Comparison of ENCODE assay signal across 8 mouse cellular contexts in genomic region chr9:22475424-22475868, GRCm38 (mm10). TPM values are rescaled to one million over a fixed set of nuclear protein-coding genes. Genes with fewer than 3 reads are reported as not detected.
DNase-seq lines count a peak whose midpoint lies in the region; ATAC-seq and TF ChIP-seq lines count a peak whose summit lies in the region.

Gene Bbs9, plus strand, starts transcription at chr9:22475715.

- under 1% methylated on average over 25 of the region's 25 CpGs for WGBS in heart, embryonic 11.5 days (ENCODE audit: insufficient replicate concordance)
- under 1% methylated on average over 24 of the region's 25 CpGs for WGBS in kidney, embryonic 16.5 days
- WGBS in liver, adult 2 months: under 1% methylated on average over 25 of the region's 25 CpGs

- TF ChIP-seq POLR2A in brain, embryonic 14.5 days (IDR thresholded peaks at IDR 0.05; ENCODE audit: borderline replicate concordance, extremely low read depth, insufficient read depth, insufficient read length, poor library complexity, severe bottlenecking): peak; percentile 39; the same call in 1 of the 2 replicates
- no peak for TF ChIP-seq POLR2A in liver, adult 2 months (IDR thresholded peaks at IDR 0.05; ENCODE audit: extremely low read depth, insufficient read depth, low read length)
- TF ChIP-seq POLR2A in myocyte (IDR thresholded peaks at IDR 0.05; ENCODE audit: insufficient read length, low read depth): peak; percentile 52

- H3K36me3 ChIP-seq in C2C12 (ENCODE audit: control insufficient read depth, insufficient read depth) (no peaks in the 10 kb centered on the region), myocyte (ENCODE audit: control insufficient read depth, insufficient read depth) (no peaks in the 10 kb centered on the region)
- H3K36me3 ChIP-seq in erythroblast, embryonic 14.5 days (ENCODE audit: control insufficient read depth): no peaks in the 10 kb centered on the region
- no peaks in the 10 kb centered on the region for H3K36me3 ChIP-seq in heart, embryonic 11.5 days (ENCODE audit: control insufficient read depth, insufficient read depth, low read length)
- H3K36me3 ChIP-seq in kidney, embryonic 16.5 days (ENCODE audit: insufficient read depth, low read length): no peaks in the 10 kb centered on the region
- no peaks in the 10 kb centered on the region for H3K36me3 ChIP-seq in liver, adult 2 months (ENCODE audit: control insufficient read depth, insufficient read depth, low read length)
- no peaks in the 10 kb centered on the region for H3K36me3 ChIP-seq in splenic B cell, adult 2 months (ENCODE audit: control insufficient read depth, insufficient read depth, low read length, poor library complexity, severe bottlenecking)

- H3ac ChIP-seq in C2C12 (ENCODE audit: control insufficient read depth, insufficient read length, low read depth): peak within 1 kb of the TSS; percentile 69
- H3ac ChIP-seq in myocyte (ENCODE audit: control insufficient read depth, insufficient read length): peak within 1 kb of the TSS; percentile 1

- ATAC-seq in heart, embryonic 11.5 days (replicated peaks; ENCODE audit: insufficient number of reproducible peaks, low FRiP score, low TSS enrichment): peak; percentile 99
- peak; percentile 100 for ATAC-seq in kidney, embryonic 16.5 days (ENCODE audit: low FRiP score, low TSS enrichment)

- peaks cover 26% of the 10 kb centered on the region for H3K4me1 ChIP-seq in erythroblast, embryonic 14.5 days (ENCODE audit: control insufficient read depth)
- H3K4me1 ChIP-seq in heart, embryonic 11.5 days (ENCODE audit: control insufficient read depth, insufficient read depth, low read length): no peaks in the 10 kb centered on the region
- no peaks in the 10 kb centered on the region for H3K4me1 ChIP-seq in kidney, embryonic 16.5 days (ENCODE audit: insufficient read depth, low read length)
- no peaks in the 10 kb centered on the region; the same call in 1 of the 2 replicates for H3K4me1 ChIP-seq in liver, adult 2 months (ENCODE audit: control insufficient read depth, insufficient read depth, low read length)

- H3K4me3 ChIP-seq in C2C12 (ENCODE audit: insufficient read depth, poor library complexity, severe bottlenecking): peak within 1 kb of the TSS; percentile 44
- peak within 1 kb of the TSS; percentile 64 for H3K4me3 ChIP-seq in erythroblast, embryonic 14.5 days (replicated peaks)
- peak within 1 kb of the TSS; percentile 64 for H3K4me3 ChIP-seq in heart, embryonic 11.5 days (ENCODE audit: low read depth, low read length)
- H3K4me3 ChIP-seq in kidney, embryonic 16.5 days (ENCODE audit: low read length): peak within 1 kb of the TSS; percentile 84
- peak within 1 kb of the TSS; percentile 47 for H3K4me3 ChIP-seq in liver, adult 2 months (ENCODE audit: insufficient read depth, low read depth, low read length)
- peak within 1 kb of the TSS; percentile 39 for H3K4me3 ChIP-seq in myocyte

- H3K27ac ChIP-seq in heart, embryonic 11.5 days (ENCODE audit: low read depth, low read length): 0 out of 2 replicates have a peak within 1 kb of the TSS, but pooled peaks have one; percentile 29
- peak within 1 kb of the TSS; percentile 73 for H3K27ac ChIP-seq in kidney, embryonic 16.5 days (ENCODE audit: low read length)
- H3K27ac ChIP-seq in liver, adult 2 months (replicated peaks; ENCODE audit: insufficient read depth, low read depth, low read length): peak within 1 kb of the TSS; percentile 16; the same call in 1 of the 2 replicates

- no peak for TF ChIP-seq CTCF in C2C12 (IDR thresholded peaks at IDR 0.05; ENCODE audit: control insufficient read depth, insufficient read depth, insufficient read length)
- no peak for TF ChIP-seq CTCF in brain, embryonic 14.5 days (IDR thresholded peaks at IDR 0.05; ENCODE audit: borderline replicate concordance, extremely low read depth, insufficient read depth, insufficient read length)
- TF ChIP-seq CTCF in liver, adult 2 months (IDR thresholded peaks at IDR 0.05; ENCODE audit: low read depth, low read length): no peak

- H3K27me3 ChIP-seq in C2C12 (ENCODE audit: control insufficient read depth, insufficient read depth, insufficient read length): no peaks in the 10 kb centered on the region
- no peaks in the 10 kb centered on the region for H3K27me3 ChIP-seq in erythroblast, embryonic 14.5 days (ENCODE audit: control insufficient read depth)
- no peaks in the 10 kb centered on the region for H3K27me3 ChIP-seq in heart, embryonic 11.5 days (ENCODE audit: control insufficient read depth, insufficient read depth, low read length)
- H3K27me3 ChIP-seq in kidney, embryonic 16.5 days (ENCODE audit: insufficient read depth, low read length): no peaks in the 10 kb centered on the region
- H3K27me3 ChIP-seq in liver, adult 2 months (ENCODE audit: control insufficient read depth, insufficient read depth, low read length): no peaks in the 10 kb centered on the region
- H3K27me3 ChIP-seq in myocyte (ENCODE audit: control insufficient read depth, insufficient read depth, insufficient read length): no peaks in the 10 kb centered on the region
- no peaks in the 10 kb centered on the region for H3K27me3 ChIP-seq in splenic B cell, adult 2 months (ENCODE audit: control insufficient read depth, insufficient read depth, low read length, poor library complexity, severe bottlenecking)

- DNase-seq in brain, embryonic 14.5 days (ENCODE audit: low read depth): peak; percentile 99
- peak; percentile 92 for DNase-seq in liver, adult 2 months (ENCODE audit: extremely low read depth, low read depth, low spot score)
- peak; percentile 95 for DNase-seq in splenic B cell, adult 2 months (ENCODE audit: low read depth, low spot score)

- no peaks in the 10 kb centered on the region for H3K79me3 ChIP-seq in C2C12 (ENCODE audit: low read depth)

- peak within 1 kb of the TSS; percentile 94 for H3K4me2 ChIP-seq in heart, embryonic 11.5 days
- H3K4me2 ChIP-seq in kidney, embryonic 16.5 days (replicated peaks; ENCODE audit: low read depth, low read length): peak within 1 kb of the TSS; percentile 95
- peak within 1 kb of the TSS; percentile 97 for H3K4me2 ChIP-seq in myocyte (ENCODE audit: low read depth)

- no peaks in the 10 kb centered on the region for H3K79me2 ChIP-seq in C2C12 (ENCODE audit: control insufficient read depth, insufficient read depth)
- H3K79me2 ChIP-seq in liver, adult 2 months (ENCODE audit: control insufficient read depth, insufficient read depth, low read length): no peaks in the 10 kb centered on the region
- no peaks in the 10 kb centered on the region for H3K79me2 ChIP-seq in myocyte (ENCODE audit: control insufficient read depth, insufficient read depth)

- peak within 1 kb of the TSS; percentile 73 for H3K9ac ChIP-seq in heart, embryonic 11.5 days (ENCODE audit: low read depth, low read length)
- peak within 1 kb of the TSS; percentile 74 for H3K9ac ChIP-seq in kidney, embryonic 16.5 days (replicated peaks; ENCODE audit: low read length)
- peak within 1 kb of the TSS; percentile 50 for H3K9ac ChIP-seq in liver, adult 2 months (ENCODE audit: low read depth, low read length)

- no peaks in the 10 kb centered on the region for H3K9me3 ChIP-seq in erythroblast, embryonic 14.5 days (ENCODE audit: control insufficient read depth, low read length)
- no peaks in the 10 kb centered on the region for H3K9me3 ChIP-seq in heart, embryonic 11.5 days (replicated peaks; ENCODE audit: control insufficient read depth, low read length)
- no peaks in the 10 kb centered on the region for H3K9me3 ChIP-seq in kidney, embryonic 16.5 days (ENCODE audit: low read length)

TF ChIP-seq in C2C12, 6 proteins besides CTCF, POLR2A, EP300 and RAD21:
- TF ChIP-seq FOSL1 (IDR thresholded peaks at IDR 0.05; ENCODE audit: insufficient read depth, low read length, poor library complexity, severe bottlenecking) (no peak), USF1 (IDR thresholded peaks at IDR 0.05; ENCODE audit: low read depth) (no peak), MAX (IDR thresholded peaks at IDR 0.05) (no peak), MYOD1 (IDR thresholded peaks at IDR 0.05; ENCODE audit: control insufficient read depth, insufficient read length, low read depth) (no peak), MYOG (IDR thresholded peaks at IDR 0.05; ENCODE audit: control insufficient read depth, extremely low read depth, insufficient read length) (no peak), CEBPB (IDR thresholded peaks at IDR 0.05; ENCODE audit: low read depth) (no peak)

TF ChIP-seq in myocyte, 11 proteins besides CTCF, POLR2A, EP300 and RAD21:
- no peak for TF ChIP-seq USF1 (IDR thresholded peaks at IDR 0.05; ENCODE audit: low read depth)
- TF ChIP-seq POLR2AphosphoS2 (IDR thresholded peaks at IDR 0.05; ENCODE audit: insufficient read length, low read depth): no peak
- no peak for TF ChIP-seq REST (IDR thresholded peaks at IDR 0.05; ENCODE audit: insufficient read depth, insufficient read length)
- no peak for TF ChIP-seq MYOG (IDR thresholded peaks at IDR 0.05; ENCODE audit: control insufficient read depth in 1 of 3, insufficient read depth in 1 of 3, insufficient read length in 2 of 3, low read depth in 2 of 3)
- no peak for TF ChIP-seq TCF12 (IDR thresholded peaks at IDR 0.05; ENCODE audit: insufficient read depth, poor library complexity, severe bottlenecking)
- no peak for TF ChIP-seq MYOD1 (IDR thresholded peaks at IDR 0.05; ENCODE audit: control insufficient read depth in 1 of 3, insufficient read length in 2 of 3, low read depth in 2 of 3)
- TF ChIP-seq MAX (IDR thresholded peaks at IDR 0.05; ENCODE audit: low read depth): no peak
- no peak for TF ChIP-seq E2F4 (IDR thresholded peaks at IDR 0.05; ENCODE audit: insufficient read depth)
- no peak for TF ChIP-seq CEBPB (IDR thresholded peaks at IDR 0.05; ENCODE audit: insufficient read depth, poor library complexity, severe bottlenecking)
- no peak for TF ChIP-seq TCF3 (IDR thresholded peaks at IDR 0.05; ENCODE audit: insufficient read length, low read depth)
- TF ChIP-seq SRF (IDR thresholded peaks at IDR 0.05; ENCODE audit: control insufficient read depth, insufficient read length, low read depth): no peak

RNA-seq across cellular contexts. Expression of gene Bbs9, which starts in this region (rescaled TPM):
- 3.3 TPM for polyA plus RNA-seq in C2C12 (2012; fragmentation: generic; extraction: Trizol)
- polyA plus RNA-seq in brain, embryonic 14.5 days (2012; rRNA removed): 21.4 and 21.9 TPM in 2 replicates
- polyA plus RNA-seq in erythroblast, embryonic 14.5 days (2012): 0.03 TPM in 1 of 2 replicates, not detected in the other
- polyA plus RNA-seq in heart, embryonic 11.5 days (2014; fragmentation: Nextera tagmentation; extraction: Ambion mirVana): 8.2 and 8.6 TPM in 2 replicates
- 12.2 and 15.7 TPM in 2 replicates for polyA plus RNA-seq in kidney, embryonic 16.5 days (2015; fragmentation: Nextera tagmentation; extraction: Ambion mirVana)
- 7.2 and 8.0 TPM in 2 replicates for total RNA-seq in liver, adult 2 months (2014; rRNA removed)
- polyA plus RNA-seq in liver, adult 2 months (2012; rRNA removed): 2.7 and 3.3 TPM in 2 replicates
- 3.6 TPM for polyA plus RNA-seq in myocyte (2012; fragmentation: generic; extraction: Trizol)

Comparison
In these comparisons a context has a peak if more than half of its experiments do, and no peak if none do; other contexts are left out.
1. Peak in every context shown above with its lines: DNase-seq, ATAC-seq, H3K4me3 ChIP-seq and H3K27ac ChIP-seq.
2. H3K27ac ChIP-seq: peak in every context shown above with its lines; median percentile 73 in kidney, embryonic 16.5 days; 29 in heart, embryonic 11.5 days; 16 in liver, adult 2 months.